Mouse (Mus musculus): ENCODE data around the gene Rapgef4.

The Rapgef4 gene

DNA sequence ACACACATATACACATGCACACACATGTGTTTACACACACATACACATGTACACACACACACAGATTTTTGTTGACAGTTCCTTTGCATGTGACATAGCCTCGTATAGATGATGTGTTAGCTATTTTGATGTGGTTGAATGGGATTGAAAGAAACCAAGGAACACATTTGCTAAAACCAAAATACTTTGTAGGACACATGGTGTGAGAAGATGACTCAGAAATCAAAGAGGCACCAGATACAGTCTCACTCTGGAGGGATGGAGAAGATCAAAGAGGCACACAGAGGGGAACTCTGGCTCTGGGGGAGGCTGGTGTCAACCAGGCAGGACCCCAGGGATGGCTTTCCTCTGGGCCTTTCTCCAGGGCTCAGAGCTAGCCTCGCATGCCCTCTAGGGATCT is 4.7 kb downstream of the Rapgef4 start:
- no peak for DNase-seq (ENCODE audit: low read depth)

DNA sequence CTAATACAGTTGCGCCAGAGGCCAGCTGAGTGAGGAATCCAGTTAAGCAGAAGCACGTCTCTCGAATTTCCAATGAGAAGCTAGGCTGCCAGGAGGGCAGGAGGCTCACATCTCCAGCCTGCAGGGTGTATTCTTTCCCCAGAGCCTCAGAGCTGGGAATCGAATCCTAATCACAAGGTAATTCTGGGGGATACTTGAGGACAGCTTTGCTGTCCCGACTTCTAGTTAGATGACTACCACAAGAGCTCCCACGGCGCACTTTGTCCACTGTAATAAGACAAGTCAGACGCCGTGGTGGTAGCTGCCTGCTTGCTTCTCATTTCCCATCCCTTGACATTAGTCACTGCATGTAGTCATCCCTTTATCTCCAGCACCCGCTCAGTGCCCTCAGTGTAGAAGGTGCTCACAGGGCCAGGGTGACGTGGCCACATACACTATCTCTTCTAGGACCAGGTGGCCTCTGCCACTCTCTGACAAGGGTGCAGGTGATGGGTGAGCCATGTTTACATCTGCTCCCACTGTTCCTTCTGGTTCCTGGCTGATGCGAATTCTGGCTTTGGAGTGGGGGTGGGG is 5.3 kb downstream of the Rapgef4 start:
- DNase-seq (ENCODE audit: low read depth): no peak

DNA sequence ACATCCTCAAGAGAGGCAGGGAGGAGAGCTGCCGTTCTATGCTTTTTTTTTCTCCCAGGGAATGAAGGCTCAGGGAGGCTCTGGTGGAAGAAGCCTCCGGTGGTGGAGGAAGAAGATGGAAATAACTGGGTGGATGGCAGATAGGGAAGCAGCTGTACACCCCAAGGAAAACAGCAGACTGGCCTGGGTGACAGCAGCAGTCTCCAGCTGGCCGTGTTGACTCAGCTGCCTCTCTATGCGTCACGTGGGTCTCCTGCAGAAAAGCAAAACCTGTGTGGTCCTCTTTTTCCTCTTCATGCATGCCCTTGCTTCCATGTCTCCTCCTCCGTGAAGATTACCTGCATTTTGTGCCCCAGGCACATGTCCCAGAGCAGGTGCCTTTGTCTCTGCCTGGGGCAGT is 7.5 kb downstream of the Rapgef4 start:
- DNase-seq (ENCODE audit: low read depth): no peak

DNA sequence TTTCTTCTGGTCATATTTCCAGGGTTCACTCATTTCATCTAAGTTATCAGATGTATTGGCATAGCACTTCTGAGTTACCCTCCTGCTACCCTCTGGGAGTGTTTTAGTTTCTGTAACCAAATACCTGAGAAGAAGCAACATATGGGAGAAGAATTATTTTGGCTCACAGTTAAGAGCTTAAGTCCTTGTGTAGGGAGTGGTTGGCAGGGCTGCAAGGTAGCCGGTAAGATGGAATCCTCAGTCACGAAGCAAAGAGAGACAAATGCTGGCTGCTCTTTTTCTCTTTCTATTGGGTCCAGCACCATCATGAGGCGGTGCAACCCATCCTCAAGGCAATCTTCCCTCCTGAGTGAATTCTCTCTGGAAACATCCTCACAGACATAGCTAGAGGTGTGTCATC is 11.1 kb downstream of the Rapgef4 start:
- DNase-seq (ENCODE audit: low read depth): no peak

DNA sequence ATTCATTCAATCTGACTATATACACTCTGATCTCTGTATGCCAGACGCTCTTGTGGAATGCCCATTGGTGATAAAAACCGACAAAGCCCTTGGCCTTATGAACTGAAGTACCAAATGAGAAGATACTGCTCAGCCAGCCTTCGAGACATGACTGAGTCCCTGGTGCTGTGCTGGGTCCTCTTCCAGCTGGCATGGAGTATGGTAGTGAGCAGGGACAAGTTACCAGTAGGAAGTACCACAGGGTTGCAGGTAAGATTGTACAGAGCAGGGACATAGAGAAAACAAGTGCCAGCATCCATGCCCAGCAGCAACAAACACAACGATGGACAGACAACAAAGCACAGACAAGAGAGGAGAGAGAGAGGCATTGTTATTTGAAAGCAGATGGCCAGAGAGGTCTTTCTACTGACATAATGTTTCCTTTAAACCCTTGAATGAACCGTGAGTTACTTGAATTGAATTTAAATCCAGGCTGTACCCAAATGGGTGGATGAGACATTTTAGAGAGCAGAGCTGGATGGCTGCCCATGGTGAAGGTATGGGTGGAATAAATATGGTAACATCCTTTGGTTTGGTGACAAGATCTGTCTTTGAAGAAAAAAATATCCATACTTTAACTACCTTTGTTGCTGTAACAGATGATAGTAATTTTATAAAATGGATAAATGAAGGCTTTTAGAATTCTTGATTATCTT is 12.8 kb downstream of the Rapgef4 start:
- DNase-seq (ENCODE audit: low read depth): no peak

DNA sequence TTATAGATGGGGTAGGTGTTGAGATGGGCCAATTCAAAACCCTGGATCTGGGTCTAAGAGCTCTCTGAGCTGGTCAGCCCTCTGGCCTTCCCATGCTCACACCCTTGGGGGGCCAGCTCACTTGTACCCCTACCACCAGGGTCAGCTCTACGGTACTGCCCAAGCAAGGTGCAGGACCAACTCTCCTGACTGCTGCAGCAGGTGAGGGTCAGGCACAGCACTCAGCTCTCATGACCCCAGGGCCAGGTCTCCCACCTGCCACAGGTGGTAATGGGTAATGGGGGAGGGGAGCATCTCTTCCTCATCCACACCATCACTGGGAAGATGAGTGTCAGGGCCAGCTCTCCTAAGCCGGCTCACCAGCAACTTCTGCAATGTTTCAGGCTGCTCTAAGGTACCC is 17.5 kb downstream of the Rapgef4 start:
- DNase-seq (ENCODE audit: low read depth): no peak

DNA sequence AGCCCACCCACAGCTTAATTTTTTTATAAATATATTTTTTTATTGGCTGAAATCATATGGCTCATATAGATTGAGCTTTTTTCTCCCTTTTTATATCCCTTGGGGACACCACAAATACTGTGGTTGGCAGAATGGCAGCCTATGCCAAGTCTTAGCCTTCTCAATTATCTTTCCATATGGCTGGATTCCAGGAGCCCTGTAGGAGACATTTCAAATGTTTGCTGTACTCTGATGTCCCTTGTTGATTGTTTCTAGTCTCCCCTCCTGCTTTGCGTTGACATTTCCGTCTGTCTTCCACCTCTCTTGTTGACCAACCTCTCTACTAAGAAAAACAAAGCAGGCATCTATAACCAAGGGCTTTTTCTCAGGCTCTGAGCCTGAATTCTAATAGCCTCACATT is 19.1 kb downstream of the Rapgef4 start:
- no peak for DNase-seq (ENCODE audit: low read depth)

DNA sequence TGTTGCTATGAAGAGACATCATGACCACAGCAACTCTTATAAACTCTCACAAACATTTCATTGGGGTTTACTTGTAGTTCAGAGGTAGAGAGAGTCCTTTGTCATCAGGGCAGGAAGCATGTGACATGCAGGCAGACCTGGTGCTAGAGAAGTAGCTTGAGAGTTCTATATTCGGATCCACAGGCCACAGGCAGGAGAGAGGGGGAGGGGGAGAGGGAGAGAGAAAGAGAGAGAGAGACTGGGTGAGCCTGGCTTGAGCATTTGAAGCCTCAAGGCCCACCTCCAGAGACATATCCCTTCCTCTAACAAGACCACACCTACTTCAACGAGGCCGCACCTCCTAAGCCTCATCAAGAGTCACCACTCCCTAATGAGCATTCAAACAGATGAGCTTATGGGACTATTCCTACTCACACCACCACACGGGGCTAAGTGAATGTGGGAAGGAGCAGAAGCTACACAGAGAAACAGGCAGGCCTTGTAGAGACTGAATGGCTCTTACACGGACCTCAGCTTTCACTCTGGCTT is 21.9 kb downstream of the Rapgef4 start:
- DNase-seq (ENCODE audit: low read depth): no peak

DNA sequence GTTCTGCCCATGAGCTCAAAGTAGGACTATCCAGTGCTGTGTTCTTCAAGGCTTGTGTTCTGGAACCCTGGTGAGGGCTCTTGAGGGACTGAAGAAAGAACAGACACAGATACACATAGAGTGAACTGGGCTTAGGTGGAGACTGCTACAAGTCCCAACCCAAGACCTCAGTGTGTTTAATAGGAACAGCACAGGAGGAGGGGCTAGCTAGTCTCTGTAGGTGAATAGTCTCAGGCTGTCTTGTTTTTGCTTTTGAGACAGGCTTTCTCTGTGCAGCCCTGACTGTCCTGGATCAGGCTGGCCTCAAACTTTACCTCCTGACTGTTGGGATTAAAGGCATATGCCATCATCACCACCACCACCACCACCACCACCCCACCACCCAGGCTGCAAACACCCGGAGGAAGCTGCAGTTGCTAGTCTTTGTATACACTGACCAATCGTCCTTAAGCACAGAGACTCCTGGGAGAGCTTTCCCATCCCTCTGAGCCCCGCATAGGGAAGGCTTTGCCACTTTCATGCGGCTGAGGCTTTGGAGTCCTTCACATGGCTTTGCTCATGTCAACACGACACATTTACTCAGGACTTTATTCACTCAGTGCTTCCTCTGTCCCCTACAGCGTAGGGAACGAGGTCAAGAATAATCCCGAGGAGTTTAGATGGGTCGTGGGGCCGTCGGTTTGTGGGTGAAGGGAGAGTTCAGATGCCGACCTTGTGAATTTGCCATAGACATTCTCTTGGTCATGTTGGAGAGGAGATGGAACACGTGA is 22.9 kb downstream of the Rapgef4 start:
- no peak for DNase-seq (ENCODE audit: low read depth)

DNA sequence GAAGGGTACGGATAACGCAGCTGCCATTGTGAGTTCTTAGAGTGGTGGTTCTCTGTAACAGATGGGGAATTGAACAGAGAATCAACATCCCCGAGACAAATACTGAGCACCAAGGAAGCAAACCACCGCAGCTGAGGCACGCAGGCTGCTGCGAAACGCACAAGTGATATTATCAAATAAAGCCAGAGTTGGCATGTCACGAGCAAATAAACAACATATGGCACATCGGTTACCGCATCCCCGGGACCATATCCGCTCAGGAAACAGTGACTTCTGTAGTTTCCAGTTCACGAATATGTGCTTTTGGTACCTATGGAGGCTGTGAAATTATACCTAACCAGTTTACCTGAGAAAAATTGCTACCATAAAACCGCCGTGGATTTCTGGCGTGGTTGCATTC is 24.0 kb downstream of the Rapgef4 start:
- no peak for DNase-seq (ENCODE audit: low read depth)

DNA sequence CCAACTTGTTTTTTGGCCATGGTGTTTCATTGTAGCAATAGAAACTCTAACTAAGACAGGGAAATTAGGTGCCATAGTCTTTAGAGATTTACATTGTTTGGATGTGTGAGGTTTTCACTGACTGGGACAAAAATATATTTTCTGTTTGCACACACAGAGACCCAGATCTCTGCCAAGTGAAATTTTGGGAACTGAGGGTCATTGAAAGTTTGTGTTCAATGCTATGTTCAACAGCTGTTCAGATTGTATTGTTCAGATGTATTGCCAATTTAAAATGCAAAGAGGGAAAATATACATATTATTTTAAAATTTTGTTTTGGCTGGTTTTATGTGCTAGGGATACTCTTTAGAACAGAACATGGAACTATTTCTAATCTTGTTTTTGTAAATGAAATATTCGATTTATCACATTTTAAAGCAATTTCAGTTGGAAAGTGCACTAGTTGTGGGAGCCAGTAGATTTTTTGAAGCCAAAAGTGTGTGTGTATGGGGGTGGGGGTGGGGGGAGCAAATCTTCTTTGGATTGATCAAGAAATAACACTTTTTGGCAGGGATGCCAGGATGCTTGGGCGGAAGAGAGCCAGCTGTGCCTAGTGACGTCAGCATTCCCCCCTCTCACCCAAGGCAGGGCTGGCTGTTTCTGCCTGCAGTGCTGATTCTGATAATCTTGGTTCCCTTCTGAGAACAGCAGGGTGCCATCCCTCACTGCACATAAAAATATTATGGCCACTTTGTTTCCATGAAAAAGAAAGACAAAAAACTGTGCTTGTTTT is 28.6 kb downstream of the Rapgef4 start:
- no peak for DNase-seq (ENCODE audit: low read depth)

DNA sequence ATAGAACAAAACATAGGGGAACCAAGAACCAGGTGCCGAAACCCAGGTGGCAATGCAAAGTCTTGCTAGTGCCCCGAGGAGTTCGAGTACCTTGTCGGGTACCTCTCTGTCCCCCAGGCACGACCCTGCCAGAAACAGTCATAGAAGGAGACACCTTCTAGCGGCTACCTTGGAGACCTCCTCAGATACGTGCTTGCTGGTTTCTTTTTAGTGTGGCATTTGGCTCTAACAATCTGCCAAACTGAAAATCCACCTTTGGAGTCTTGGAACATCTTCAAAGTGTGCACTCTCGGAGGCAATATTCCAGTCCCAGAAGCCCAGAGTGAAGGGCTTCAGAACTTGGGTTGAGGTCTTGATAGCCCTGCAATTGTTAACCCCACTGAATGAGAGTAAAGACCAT is 34.3 kb downstream of the Rapgef4 start:
- DNase-seq (ENCODE audit: low read depth): no peak

DNA sequence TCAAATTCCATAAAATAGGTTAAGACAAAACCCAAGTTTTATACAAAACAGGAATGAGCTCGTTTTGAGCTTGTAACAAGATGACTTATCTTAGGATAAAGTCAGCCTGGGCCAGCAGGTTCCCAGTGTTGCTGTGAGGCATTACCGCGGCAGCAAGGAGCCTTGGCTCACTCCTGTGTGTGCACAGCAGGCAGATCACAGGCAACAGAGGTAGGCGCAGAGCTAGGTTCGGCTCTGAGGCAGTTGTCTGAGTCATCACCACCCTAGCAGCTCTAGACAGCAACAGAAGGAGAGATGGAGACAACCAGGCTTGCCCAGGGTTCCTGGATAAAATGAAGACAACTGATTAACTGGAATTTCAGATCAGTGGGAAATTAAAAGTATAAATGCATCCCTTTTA is 35.0 kb downstream of the Rapgef4 start:
- no peak for DNase-seq (ENCODE audit: low read depth)

DNA sequence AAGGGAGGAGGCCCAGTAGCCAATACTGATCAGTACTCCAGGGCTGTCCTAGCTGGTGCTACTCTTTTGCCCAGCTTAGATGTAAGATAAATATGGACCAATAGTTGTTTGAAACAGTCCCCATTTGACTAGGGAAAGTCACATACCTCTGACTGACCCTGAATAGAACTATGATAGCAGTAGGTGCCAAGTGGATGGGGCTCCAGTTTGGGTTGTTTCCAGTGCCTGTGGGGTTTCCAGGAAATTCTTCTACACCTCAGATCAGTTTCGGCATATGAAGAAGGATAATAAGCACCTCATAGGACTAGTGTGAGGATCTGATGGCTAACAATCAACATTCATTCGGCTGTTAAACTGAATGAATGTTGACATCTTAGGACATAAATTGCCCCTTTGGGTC is 36.1 kb downstream of the Rapgef4 start:
- no peak for DNase-seq (ENCODE audit: low read depth)

DNA sequence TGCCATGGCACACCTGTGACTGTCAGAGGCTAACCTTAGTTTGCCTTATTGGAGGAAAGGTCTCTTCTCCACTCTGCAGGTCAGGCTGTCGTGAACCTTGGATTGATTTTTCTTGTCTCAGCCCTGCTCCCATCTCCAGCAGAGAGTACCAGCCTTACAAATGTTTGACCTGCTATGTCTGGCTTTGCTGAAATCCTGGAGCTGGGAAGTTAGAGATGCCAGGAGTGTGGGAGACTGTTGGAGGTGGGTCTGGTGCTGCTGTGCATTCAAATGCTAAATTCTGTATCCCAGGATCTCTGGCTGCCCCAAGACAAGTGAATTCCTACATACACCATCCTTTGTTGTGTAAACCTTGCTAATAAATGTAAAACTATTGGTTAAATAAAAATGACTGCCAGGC is 37.7 kb downstream of the Rapgef4 start:
- no peak for DNase-seq (ENCODE audit: low read depth)

DNA sequence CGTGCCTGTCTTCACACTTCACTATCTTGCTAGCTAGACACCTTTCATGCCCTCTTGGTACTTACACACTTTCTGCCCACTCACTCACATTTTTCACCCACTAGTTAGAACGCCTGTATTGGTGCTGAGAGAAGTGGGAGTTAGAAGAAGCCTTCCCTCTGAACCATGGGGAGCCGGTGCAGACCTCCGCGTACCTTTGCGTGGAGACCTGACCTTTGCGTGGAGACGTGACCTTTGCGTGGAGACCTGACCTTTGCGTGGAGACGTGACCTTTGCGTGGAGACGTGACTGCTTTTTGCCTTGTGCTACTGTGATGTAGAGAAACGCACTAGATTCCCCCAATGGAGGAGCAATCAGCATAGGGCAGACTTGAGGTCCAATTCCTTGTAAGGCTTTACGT is 39.7 kb downstream of the Rapgef4 start:
- DNase-seq (ENCODE audit: low read depth): peak; percentile 13

DNA sequence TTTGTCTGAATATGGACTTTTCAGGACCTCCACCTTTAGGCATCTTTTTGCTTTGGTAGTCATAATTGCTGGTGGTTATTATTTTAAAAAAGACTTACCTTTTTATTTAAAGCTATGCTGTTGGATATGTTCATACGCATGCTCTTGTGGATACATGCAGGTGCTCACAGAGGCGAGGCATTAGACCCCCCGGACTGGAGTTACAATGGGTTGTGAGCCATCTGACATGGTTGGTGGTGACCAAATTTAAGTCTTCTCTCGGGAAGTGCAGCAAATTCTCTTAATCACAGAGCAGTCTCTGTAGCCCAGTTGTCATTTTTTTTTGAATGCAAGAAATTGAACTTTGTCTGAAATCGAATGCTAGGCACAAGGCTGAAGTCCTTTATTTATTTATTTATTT is 40.4 kb downstream of the Rapgef4 start:
- DNase-seq (ENCODE audit: low read depth): no peak

DNA sequence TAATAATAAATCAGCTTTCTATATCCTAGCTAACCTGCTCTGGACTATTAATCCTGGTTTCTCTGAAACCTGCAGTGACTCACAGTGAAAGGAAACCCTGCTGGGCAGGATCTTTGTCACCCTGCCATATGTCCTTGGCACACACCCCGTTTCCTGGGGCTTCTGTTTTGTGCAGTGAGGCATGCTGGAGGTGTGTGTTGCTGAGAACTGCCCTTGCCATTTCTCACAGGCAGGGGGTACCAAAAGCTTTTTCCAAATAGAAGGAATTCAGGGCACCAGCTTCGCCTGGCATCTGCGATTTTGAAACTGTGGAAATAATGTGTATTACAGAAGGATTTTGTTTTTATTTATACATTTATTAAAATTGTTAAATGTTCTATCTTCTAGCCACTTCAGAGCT is 40.8 kb downstream of the Rapgef4 start:
- DNase-seq (ENCODE audit: low read depth): no peak

DNA sequence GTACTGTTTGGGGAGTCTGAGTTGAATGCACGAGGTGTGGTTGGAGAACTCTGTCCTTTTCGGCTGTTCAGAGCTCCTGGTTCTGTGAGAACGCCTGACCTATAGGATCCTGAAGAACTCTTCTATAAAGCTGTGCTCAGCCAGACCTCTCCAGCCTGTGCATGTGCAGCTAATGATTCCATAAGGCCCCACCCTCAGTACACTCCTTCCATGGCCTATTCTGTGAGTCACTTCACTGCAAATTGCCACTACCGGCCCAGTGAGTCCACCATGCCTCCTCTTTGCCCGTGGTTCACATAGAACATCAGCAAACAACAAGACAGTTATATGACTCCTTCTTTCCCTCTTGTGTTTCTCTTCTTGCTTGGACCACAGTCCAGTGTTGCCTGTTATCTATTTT is 42.8 kb downstream of the Rapgef4 start:
- DNase-seq (ENCODE audit: low read depth): no peak

DNA sequence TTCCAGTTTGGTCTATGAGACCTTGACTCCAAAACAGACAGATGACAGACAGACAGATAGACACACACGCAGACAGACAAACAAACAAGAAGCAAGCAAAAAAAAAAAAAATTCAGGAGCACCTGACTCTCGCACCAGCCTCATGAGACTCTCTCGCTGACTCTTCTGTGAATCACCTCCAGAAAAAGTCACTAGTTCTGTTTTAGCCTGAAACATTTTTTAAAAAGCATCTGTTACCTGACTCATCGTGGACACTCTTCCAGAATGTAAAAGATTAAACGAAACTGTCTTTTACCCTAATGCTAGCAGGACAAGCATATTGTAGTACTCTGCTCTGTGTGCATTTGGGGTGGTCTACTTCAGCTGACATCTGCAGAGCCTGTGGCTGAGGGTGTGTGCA is 44.6 kb downstream of the Rapgef4 start:
- DNase-seq (ENCODE audit: low read depth): no peak

DNA sequence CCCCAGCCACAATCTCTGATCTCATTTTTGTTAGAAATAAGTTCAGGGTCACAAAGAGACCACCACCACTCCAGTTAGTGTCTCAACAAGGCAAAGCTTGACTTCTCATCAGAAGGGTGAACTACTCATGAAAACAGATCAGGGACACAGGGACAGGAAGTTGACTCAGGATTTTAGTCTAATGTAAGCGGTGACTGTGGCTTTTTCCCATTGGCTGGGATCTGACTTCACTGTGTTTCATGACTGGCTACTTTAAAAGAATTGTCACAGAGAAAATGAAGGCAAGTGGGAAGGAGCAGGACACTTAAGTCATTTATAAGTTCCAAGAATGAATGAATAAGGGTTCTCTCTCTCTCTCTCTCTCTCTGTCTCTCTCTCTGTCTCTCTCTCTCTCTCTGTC is 45.5 kb downstream of the Rapgef4 start:
- no peak for DNase-seq (ENCODE audit: low read depth)

DNA sequence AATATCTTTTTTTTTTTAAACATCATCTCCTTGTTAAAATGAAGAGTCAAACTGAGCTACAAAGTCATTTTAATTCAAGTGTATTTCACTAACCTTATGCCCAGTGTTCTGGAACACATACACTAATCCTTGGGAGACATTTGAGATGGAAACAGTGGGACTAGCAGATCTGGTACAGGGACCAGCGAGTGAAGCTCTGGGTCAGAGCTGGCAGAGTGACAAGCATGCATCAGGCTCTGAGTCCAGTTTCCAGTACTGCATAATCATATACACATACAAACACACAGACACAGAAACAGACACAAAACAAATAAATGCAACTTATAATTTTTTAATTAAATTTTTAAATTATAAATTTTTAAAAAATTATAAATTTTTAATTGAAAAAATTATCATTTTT is 48.0 kb downstream of the Rapgef4 start:
- no peak for DNase-seq (ENCODE audit: low read depth)
